Mouse (Mus musculus): ENCODE results near the gene Tdgf1.
A peak's percentile ranks its signal among the peaks of the same experiment; 100 is the strongest.

DNA sequence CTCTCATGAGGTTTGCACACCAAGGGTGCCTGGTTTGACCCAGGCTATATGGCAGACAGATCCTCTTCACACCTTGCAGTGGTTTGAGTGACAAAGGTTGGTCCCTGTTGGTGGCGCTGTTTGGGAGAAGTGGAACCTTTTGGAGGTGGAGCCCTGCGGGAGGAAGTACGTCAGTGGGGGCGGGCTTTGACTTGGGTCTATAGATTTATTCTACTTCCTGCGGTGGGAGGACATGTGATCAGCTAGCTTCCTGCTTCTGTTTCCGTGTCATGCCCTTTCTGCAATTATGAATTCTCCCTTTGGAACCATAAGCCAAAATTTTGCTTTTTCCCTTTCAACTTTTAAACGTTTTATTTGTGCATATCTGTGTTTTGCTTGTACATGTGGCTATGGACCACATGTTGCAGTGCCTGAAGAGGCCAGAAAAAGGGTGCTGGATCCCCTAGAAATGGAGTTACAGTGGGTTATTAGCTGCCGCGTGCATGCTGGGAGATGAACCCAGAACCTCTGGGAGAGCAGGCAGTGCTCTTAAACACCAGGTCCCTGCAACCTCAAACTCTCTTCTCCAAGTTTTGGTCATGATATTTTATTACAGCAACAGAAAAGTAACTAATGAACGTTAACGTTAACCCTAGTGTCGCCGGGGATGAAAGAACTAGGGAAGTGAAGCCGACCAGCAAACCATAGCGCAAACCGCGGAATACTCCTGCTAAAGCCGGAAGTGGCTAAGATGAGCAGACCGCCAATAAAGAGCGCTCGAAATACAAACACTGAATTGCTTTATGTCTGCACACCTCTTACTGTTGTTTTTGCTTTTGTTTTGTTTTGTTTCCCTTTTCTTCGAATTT is 19.3 kb upstream of the Tdgf1 start:
- no peak for TF ChIP-seq POLR2A (IDR thresholded peaks at IDR 0.05; ENCODE audit: insufficient read depth, low read length)
- TF ChIP-seq CTCF (IDR thresholded peaks at IDR 0.05; ENCODE audit: low read depth, low read length) = peak; percentile 40
- TF ChIP-seq EP300 (IDR thresholded peaks at IDR 0.05; ENCODE audit: insufficient read depth, low read depth, low read length) = no peak
